Mouse (Mus musculus) MEL (cell line): ENCODE results near the gene Krtap5-2. TPM values are rescaled to one million over a fixed set of nuclear protein-coding genes. Genes with fewer than 3 reads are reported as not detected.
"Not testable (repeated sequence)": the region's sequence is repeated elsewhere in the genome, so short reads cannot be mapped to it uniquely, and the experiment has no call there.

ENCODE experiments used
- DNase-seq: peaks from one replicate; pipeline ENCODE4 v3.0.0; 2011; ENCODE audit warnings: low read depth, low spot score
- H3K27ac ChIP-seq: 2 replicates; pipeline ENCODE4 v1.5.1; 2012; ENCODE audit warnings: low read depth, mild to moderate bottlenecking, control low read depth, low read length, moderate library complexity; ENCODE audit not compliant: control insufficient read depth
- H3K27me3 ChIP-seq, 2 experiments: fragments of 150-350 bp in 1 of 2; sonication (generic) in 1 of 2; 2 replicates each; pipeline ENCODE4 v1.6.1; 2012; ENCODE audit warnings: low read length in 2 of 2, mild to moderate bottlenecking in 2 of 2, improper control_type of control experiment in 1 of 2, moderate library complexity in 1 of 2; ENCODE audit not compliant: insufficient read depth in 2 of 2, control insufficient read depth in 1 of 2
- H3K36me3 ChIP-seq, 2 experiments: 2 replicates each; pipeline ENCODE4 v1.6.1; 2012 to 2014; ENCODE audit warnings: low read length in 2 of 2, improper control_type of control experiment in 1 of 2, inconsistent platforms in 1 of 2, mild to moderate bottlenecking in 1 of 2; ENCODE audit not compliant: insufficient read depth in 2 of 2, control insufficient read depth in 1 of 2
- H3K4me1 ChIP-seq, 2 experiments: fragments of 150-350 bp in 1 of 2; sonication (generic) in 1 of 2; 2 replicates each; pipeline ENCODE4 v1.6.1; 2012; ENCODE audit warnings: low read length in 2 of 2, improper control_type of control experiment in 1 of 2, mild to moderate bottlenecking in 1 of 2; ENCODE audit not compliant: insufficient read depth in 2 of 2, control insufficient read depth in 1 of 2
- H3K4me3 ChIP-seq, 2 experiments: fragments of 150-350 bp in 1 of 2; sonication (generic) in 1 of 2; 2 replicates each; pipeline ENCODE4 v1.5.1; 2012; ENCODE audit warnings: low read depth in 2 of 2, low read length in 2 of 2, mild to moderate bottlenecking in 2 of 2, moderate library complexity in 2 of 2, control low read depth in 1 of 2, improper control_type of control experiment in 1 of 2; ENCODE audit not compliant: control insufficient read depth in 1 of 2, insufficient read depth in 1 of 2
- H3K79me2 ChIP-seq: 2 replicates; pipeline ENCODE4 v1.6.1; 2012; ENCODE audit warnings: mild to moderate bottlenecking, low read length, moderate library complexity; ENCODE audit not compliant: control insufficient read depth, poor library complexity, insufficient read depth
- H3K9ac ChIP-seq: 2 replicates; pipeline ENCODE4 v1.6.1; 2012; ENCODE audit warnings: low read depth, mild to moderate bottlenecking, control low read depth, low read length, moderate library complexity; ENCODE audit not compliant: control insufficient read depth, poor library complexity, severe bottlenecking
- H3K9me3 ChIP-seq: fragments of 150-350 bp; sonication (generic); replicated peaks from 2 replicates; pipeline ENCODE4 v1.6.1; 2012; ENCODE audit warnings: mild to moderate bottlenecking, low read length, improper control_type of control experiment, moderate library complexity; ENCODE audit not compliant: insufficient read depth
- BHLHE40 ChIP-seq: IDR thresholded peaks from 2 replicates; pipeline ENCODE4 v1.6.1; 2012; ENCODE audit warnings: low read depth, mild to moderate bottlenecking, inconsistent platforms, low read length, improper control_type of control experiment, borderline replicate concordance
- ELF1 ChIP-seq: IDR thresholded peaks from 2 replicates; pipeline ENCODE4 v1.6.1; 2014; ENCODE audit warnings: low read depth, mild to moderate bottlenecking, inconsistent platforms, low read length, improper control_type of control experiment, moderate library complexity
- ETS1 ChIP-seq: IDR thresholded peaks from 2 replicates; pipeline ENCODE4 v1.6.1; 2012; ENCODE audit warnings: low read depth, mild to moderate bottlenecking, inconsistent platforms, low read length, improper control_type of control experiment, moderate library complexity
- GABPA ChIP-seq: IDR thresholded peaks from 2 replicates; pipeline ENCODE4 v1.6.1; 2012; ENCODE audit warnings: low read depth, mild to moderate bottlenecking, inconsistent platforms, low read length, improper control_type of control experiment, moderate library complexity
- GATA1 ChIP-seq: IDR thresholded peaks from 2 replicates; pipeline ENCODE4 v1.6.1; 2011; ENCODE audit warnings: low read depth, low read length, improper control_type of control experiment
- HCFC1 ChIP-seq: IDR thresholded peaks from 2 replicates; pipeline ENCODE4 v1.6.1; 2012; ENCODE audit warnings: low read depth, mild to moderate bottlenecking, inconsistent platforms, low read length, improper control_type of control experiment, moderate library complexity
- KAT2A ChIP-seq: conservative IDR thresholded peaks from 2 replicates; pipeline ENCODE4 v1.6.1; 2012; ENCODE audit warnings: low read depth, low read length, improper control_type of control experiment, inconsistent platforms
- MAX ChIP-seq: IDR thresholded peaks from 2 replicates; pipeline ENCODE4 v1.6.1; 2011; ENCODE audit warnings: low read length, improper control_type of control experiment
- MEF2A ChIP-seq: IDR thresholded peaks from 2 replicates; pipeline ENCODE4 v1.6.1; 2014; ENCODE audit warnings: low read depth, mild to moderate bottlenecking, inconsistent platforms, low read length, improper control_type of control experiment; ENCODE audit not compliant: poor library complexity, insufficient replicate concordance, severe bottlenecking; ENCODE audit errors: extremely low read depth
- MYC ChIP-seq: IDR thresholded peaks from 2 replicates; pipeline ENCODE4 v1.6.1; 2011; ENCODE audit warnings: low read depth, mild to moderate bottlenecking, low read length, improper control_type of control experiment, moderate library complexity
- POLR2AphosphoS5 ChIP-seq: IDR thresholded peaks from 2 replicates; pipeline ENCODE4 v1.6.1; 2012; ENCODE audit warnings: low read depth, borderline replicate concordance, mild to moderate bottlenecking, inconsistent platforms, low read length, moderate library complexity, mixed read lengths
- RAD21 ChIP-seq: IDR thresholded peaks from 2 replicates; pipeline ENCODE4 v1.6.1; 2011; ENCODE audit warnings: mild to moderate bottlenecking, low read depth, low read length, improper control_type of control experiment
- UBTF ChIP-seq: IDR thresholded peaks from 2 replicates; pipeline ENCODE4 v1.6.1; 2012; ENCODE audit warnings: low read depth, mild to moderate bottlenecking, inconsistent platforms, low read length, improper control_type of control experiment, moderate library complexity, borderline replicate concordance; ENCODE audit not compliant: insufficient read depth
- USF1 ChIP-seq: IDR thresholded peaks from 2 replicates; pipeline ENCODE4 v1.6.1; 2014; ENCODE audit warnings: low read depth, mild to moderate bottlenecking, inconsistent platforms, low read length, improper control_type of control experiment, moderate library complexity
- ZMIZ1 ChIP-seq: IDR thresholded peaks from 2 replicates; pipeline ENCODE4 v1.6.1; 2012; ENCODE audit warnings: low read depth, mild to moderate bottlenecking, inconsistent platforms, low read length, improper control_type of control experiment, moderate library complexity
- ZNF384 ChIP-seq: IDR thresholded peaks from 2 replicates; pipeline ENCODE4 v1.6.1; 2012; ENCODE audit warnings: low read depth, mild to moderate bottlenecking, inconsistent platforms, low read length, improper control_type of control experiment
- polyA plus RNA-seq, 2 experiments: library from polyadenylated mRNA; stranded (reverse) in 1 of 2; unstranded in 1 of 2; fragments of >175 nt in 1 of 2; fragments of >200 nt in 1 of 2; gene quantifications; 2 replicates each; pipeline versions ENCODE4 v1.2.1 to v1.2.4; 2012; ENCODE audit warnings: low replicate concordance in 2 of 2, low read depth in 1 of 2; ENCODE audit not compliant: insufficient read length in 2 of 2, insufficient read depth in 1 of 2, missing spikeins in 1 of 2
- total RNA-seq: library from RNA; depleted of rRNA; stranded (reverse); fragments of 300-350 nt; gene quantifications from 2 replicates; pipeline ENCODE4 v1.2.3, GENCODE M21; 2012

Gene Krtap5-2
- total and polyA plus RNA-seq, 3 experiments, result not detected

DNA sequence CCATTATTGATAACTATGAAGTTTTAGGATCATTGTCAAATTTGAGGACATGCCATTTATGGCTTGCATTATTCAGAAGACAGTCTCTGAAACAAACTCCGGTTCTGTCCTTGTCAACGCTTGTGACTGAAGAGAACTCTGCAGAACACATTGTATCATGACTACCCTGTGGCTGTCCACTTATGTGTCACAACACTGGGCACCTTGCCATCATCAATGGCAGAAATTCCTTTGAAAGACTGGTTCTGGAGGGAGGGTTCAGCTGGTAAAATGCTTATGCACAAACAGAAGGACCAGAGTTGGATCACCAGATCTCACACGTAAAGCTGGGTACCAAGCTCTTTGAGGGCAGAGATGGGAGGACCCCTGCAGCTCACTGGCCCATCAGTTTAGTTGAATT is 16.4 kb downstream of the Krtap5-2 start:
- Histone ChIP-seq H3K4me3 (no peak overlapping the region), H3K36me3 (no peaks in the 10 kb centered on the region), H3K79me2 (no peaks in the 10 kb centered on the region), H3K27me3 (peaks cover 0 to 4% of the 10 kb centered on the region in 2 experiments), H3K27ac (no peak overlapping the region), H3K4me1 (no peaks in the 10 kb centered on the region), H3K9ac (no peak overlapping the region), H3K9me3 (no peaks in the 10 kb centered on the region)
- TF ChIP-seq KAT2A (no peak), MYC (no peak), GABPA (no peak), ETS1 (no peak), GATA1 (no peak), BHLHE40 (no peak), UBTF (no peak), ZNF384 (no peak), MEF2A (no peak), USF1 (no peak), ELF1 (no peak), RAD21 (no peak), POLR2AphosphoS5 (no peak), ZMIZ1 (no peak), MAX (no peak), HCFC1 (no peak)
- DNase-seq, result no peak

DNA sequence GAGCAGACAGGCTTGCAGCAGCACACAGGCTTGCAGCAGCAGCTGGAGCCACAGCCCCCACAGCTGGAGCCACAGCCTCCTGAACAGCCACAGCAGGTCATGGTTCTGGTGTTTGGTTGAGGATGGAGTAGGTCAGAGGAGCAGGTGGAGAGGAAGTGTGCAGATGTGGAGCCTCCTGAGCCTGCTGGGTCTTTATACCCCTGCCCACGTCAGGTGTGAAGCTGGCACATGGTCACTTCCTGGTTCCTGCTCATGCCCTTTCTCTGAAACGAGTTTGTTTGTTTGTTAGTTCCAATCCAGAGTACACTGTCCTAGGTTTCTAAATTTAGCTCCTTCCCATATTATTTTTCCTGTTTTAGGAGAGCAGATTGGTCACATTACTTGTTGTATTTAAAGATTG is 18.8 kb downstream of the Krtap5-2 start, which contains the start of gene Gm29735:
Gm29735 (minus strand) TSS at position 101 of the 400 bp plus-strand sequence.
- not testable (repeated sequence) for H3K36me3 ChIP-seq, H3K4me1 ChIP-seq, H3K27ac ChIP-seq, H3K9me3 ChIP-seq, H3K79me2 ChIP-seq, H3K9ac ChIP-seq, H3K27me3 ChIP-seq, H3K4me3 ChIP-seq, DNase-seq
